Mouse (Mus musculus): ENCODE data around the gene Krt36.

The Krt36 gene

DNA sequence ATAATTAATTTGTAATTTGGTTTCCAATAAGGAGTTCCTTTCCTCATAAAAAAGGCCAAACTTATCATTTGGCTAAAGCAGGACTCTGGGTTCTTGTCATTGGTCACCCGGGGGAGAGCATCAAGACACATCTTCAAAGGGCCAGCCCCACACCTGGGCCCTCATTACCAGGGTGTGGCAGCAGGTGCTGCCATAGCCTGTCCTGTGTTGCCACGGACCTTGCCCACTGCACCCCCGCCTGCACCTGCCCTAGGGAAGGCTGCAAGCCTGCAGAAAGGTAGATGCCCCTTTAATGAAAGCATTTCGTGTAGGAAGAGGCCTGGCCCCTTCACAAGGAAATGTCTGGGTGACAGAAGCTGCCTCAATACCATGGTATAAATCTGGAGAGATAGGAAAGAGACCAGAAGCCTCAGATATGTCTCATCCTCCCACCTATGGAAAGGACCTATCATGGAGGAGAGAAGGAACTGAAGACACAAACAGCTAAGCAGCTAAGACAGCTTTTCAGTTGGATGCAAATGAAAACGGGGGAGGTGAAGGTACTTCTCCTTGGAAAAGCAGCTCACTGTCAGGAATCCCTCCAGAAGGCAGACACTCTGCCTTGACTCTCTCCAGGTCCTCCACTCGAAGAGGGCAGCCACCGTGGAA, 16.9 kb downstream of the Krt36 start:
- DNase-seq (ENCODE audit: low spot score), result no peak

DNA sequence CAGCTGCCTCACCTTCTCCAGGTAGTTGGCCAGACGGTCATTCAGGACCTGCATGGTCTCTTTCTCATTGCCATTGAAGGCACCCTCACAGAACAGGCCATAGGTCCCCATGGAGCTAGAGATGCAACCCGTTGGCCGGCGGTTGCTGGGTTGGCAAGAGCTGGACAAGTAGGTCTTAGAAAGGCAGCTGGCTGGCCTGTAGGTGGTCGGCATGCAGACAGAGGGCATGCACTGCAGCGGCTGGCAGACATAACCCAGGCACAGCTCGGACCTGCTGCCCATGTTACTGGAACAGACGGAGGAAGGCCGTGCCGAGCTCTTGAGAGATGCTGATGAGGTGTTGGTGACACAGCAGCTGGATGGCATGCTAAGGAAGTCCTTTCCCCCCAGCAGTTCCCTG, 17.6 kb downstream of the Krt36 start, which contains the start of gene Krt32:
TSS of gene Krt32 (minus strand) at position 366 of the 400 bp plus-strand sequence.
- DNase-seq (ENCODE audit: low spot score), result no peak

- DNase-seq (ENCODE audit: low spot score), result no peak
Observed at GRCm38 (mm10) chr11:100073873-100074272, 31.6 kb downstream of the Krt36 start.

DNA sequence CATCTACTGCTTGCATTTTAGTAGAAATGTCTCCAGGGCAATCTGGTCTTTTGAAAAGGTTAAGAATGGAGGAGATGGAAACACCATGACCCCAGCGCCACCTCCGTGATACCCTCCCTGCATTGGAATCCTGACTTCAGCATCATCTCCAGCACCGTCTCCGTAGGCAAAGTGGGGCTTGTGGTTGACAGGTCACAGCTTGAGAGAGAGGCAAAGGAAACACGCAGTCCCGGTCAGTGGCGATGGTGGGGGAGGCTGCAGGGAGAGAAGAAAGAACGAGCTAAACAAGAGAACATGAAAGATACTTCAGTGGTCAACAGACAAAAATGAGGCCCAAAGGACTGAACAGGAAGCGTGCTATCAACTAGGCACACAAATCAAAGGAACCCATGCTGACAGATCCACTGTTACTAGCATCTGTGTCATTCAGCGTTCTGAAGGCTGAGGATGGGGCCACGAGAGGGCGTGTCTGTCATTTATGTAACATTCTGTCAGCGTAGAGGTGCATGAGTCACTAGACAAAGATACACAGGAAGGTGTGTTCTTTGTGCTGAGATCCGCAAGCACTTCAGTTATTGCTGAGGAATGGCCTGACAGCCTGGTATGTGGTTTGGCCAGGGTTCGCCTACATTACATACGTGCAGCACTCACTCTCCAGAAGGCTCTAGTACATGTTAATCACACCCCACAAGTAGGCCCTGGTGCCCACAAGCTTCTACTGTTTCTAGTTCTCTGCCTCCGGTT, 38.0 kb downstream of the Krt36 start:
- DNase-seq (ENCODE audit: low spot score), result no peak

DNA sequence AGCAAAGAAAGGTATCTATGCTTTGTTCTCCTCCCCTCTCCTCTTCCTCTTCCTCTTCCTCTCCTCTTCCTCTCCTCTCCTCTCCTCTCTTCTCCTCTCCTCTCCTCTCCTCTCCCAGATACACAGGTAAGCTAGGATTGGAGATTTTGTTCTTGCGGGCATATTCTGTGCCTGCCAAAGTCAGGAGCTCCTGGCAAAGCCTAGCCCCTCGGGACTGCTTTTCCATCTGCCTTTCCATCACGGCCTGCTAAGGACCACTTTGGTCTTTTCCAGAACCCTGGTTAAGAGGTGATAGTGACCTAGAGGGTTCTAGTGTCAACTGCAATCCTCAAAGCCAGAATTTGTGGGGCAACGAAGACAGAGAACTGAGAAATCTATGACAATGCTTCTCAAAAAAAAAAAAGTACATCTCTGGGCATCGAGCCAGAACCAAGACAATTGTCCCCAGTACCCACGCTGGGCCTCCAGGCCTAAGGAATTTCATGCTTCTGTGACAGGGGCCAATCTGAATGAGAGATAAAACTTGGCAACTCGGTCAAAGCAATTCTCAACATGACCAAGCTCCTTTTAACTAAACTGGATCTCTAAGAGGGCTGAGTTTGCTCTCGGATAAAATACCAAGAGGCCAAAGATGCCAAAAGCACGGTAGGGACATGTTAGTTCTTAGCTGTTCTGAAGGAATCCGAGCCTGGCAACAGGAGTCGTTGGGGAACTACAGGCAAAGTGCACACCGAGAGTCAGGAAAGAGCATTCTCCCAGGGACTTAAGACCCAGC, 39.0 kb downstream of the Krt36 start:
- DNase-seq (ENCODE audit: low spot score), result no peak

DNA sequence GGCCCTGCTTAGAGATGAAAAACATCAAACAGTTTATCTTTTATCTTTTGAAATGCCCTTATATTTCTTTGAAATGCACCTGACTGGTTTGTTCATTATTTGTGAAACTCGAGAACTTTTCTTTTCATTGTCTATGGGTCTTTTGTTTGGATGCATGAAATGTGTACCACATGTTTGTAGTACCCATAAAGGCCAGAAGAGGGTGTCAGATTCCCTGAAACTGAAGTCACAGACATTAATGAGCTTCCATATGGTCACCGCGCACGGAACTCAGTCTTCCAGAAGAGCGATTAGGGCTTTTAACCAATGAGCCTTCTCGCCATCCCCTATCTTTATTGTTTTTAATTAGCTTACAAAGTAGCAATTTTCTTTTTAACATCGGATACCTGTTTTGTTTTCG, 46.6 kb downstream of the Krt36 start:
- peak; percentile 23 for DNase-seq (ENCODE audit: low spot score)

DNA sequence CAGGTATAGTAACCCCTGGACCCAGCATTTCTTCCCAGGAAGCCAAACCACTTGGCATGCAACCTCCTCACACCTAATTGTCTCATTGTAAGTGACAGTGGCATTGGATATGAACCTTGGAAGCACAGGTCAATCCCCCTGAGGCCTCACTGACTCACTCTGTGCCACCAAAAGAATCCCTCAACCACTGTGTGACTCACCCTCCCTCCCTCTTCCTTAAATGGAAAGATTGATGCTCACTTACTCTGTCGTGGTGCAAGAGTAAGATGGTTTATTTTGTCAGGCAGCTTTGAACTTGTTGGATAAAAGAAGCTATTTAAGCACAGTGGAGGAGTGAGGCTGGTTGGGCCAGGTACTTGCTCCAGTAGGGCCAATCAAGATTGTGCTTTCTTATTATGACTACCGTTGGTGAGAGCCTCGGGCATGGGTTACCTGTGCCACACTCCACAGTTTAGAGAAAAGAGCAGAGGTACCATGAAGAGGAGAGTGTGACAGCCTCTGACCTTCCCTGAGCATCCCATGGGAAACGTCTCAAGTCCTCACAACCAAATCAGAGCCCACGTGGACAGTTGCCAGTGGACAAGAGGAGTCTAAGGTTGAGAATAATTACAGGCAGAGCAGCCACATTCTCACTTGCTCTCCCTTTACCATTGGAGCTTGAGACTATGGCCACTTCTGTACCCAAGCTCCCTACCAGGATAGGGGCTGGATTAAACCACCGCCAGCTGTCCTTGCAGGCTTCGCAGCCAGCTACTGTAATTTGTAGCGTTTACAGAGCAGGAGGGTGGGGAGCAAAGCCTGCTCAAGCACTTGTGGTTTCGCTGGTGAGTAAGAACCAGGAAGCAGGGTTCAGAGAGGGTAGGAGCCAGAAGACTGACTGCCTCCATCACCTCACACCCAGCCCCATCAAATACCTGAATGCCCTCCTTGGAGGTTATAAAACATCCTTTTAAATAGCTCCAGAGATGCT, 49.5 kb downstream of the Krt36 start:
- DNase-seq (ENCODE audit: low spot score), result no peak

Measured in retina, embryonic 14.5 days (tissue).